Mouse (Mus musculus): ENCODE data around the gene Ptchd4.

DNA sequence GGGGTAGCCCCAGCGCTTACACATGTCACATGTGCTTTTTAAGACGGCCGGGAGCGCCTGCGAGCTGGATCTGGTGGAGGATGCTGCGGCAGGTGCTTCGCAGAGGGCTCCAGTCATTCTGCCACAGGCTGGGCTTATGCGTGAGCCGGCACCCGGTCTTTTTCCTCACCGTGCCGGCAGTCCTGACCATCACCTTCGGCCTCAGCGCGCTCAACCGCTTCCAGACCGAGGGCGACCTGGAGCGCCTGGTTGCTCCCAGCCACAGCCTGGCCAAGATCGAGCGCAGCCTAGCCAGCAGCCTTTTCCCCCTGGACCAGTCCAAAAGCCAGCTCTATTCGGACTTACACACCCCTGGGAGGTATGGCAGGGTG is 850 bp downstream of the Ptchd4 start:
- no peak for TF ChIP-seq CTCF (IDR thresholded peaks at IDR 0.05; ENCODE audit: control insufficient read depth, insufficient read depth, insufficient read length)
- TF ChIP-seq MYOG (IDR thresholded peaks at IDR 0.05; ENCODE audit: control insufficient read depth, extremely low read depth, insufficient read length) = no peak
- TF ChIP-seq MAX (IDR thresholded peaks at IDR 0.05) = no peak
- TF ChIP-seq USF1 (IDR thresholded peaks at IDR 0.05; ENCODE audit: low read depth) = no peak
- TF ChIP-seq FOSL1 (IDR thresholded peaks at IDR 0.05; ENCODE audit: insufficient read depth, low read length, poor library complexity, severe bottlenecking) = no peak
- no peak for TF ChIP-seq MYOD1 (IDR thresholded peaks at IDR 0.05; ENCODE audit: control insufficient read depth, insufficient read length, low read depth)
- no peak for TF ChIP-seq CEBPB (IDR thresholded peaks at IDR 0.05; ENCODE audit: low read depth)
